Mouse (Mus musculus) heart, adult 8-10 months (tissue): ENCODE data around the gene Rnf40. TPM values are rescaled to one million over a fixed set of nuclear protein-coding genes. Genes with fewer than 3 reads are reported as not detected.

ENCODE experiments used
- DNase-seq: peaks from one replicate; pipeline ENCODE4 v3.0.0; 2022; ENCODE audit warnings: low spot score
- total RNA-seq, 4 experiments: library from RNA; stranded (reverse); gene quantifications; 2 replicates each; pipeline ENCODE4 v1.2.4; 2022

Gene Rnf40
- 10 to 100 TPM; 38.1 to 42.6 (median 40.3) TPM for total RNA-seq

GRCm38 (mm10) chr7:127588011-127588871 is at the start of gene Rnf40, which contains the start of gene Ccdc189:
Gene Rnf40, plus strand, starts transcription at chr7:127588767.
Gene Ccdc189, minus strand, starts transcription at chr7:127588595.
- peak; percentile 96 for DNase-seq

DNA sequence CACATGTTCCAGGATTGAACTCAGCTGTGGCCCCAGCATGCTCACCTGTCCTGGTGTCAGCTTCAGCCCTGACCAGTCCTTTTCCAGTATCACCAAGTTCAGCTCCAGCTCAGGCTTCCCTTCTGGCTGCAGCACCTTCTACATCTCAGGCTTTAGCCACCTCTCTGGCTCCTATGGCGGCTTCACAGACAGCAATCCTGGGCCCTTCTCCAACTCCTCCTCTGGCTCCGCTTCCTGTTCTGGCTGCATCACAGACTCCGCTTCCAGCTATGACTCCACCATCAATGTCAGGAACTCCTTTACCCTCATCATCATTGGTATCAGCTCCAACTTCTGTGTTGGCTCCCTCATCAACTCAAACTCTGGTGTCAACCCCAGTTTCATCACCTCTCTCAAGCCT is 46.9 kb upstream of the Rnf40 start:
- peak; percentile 28 for DNase-seq

DNA sequence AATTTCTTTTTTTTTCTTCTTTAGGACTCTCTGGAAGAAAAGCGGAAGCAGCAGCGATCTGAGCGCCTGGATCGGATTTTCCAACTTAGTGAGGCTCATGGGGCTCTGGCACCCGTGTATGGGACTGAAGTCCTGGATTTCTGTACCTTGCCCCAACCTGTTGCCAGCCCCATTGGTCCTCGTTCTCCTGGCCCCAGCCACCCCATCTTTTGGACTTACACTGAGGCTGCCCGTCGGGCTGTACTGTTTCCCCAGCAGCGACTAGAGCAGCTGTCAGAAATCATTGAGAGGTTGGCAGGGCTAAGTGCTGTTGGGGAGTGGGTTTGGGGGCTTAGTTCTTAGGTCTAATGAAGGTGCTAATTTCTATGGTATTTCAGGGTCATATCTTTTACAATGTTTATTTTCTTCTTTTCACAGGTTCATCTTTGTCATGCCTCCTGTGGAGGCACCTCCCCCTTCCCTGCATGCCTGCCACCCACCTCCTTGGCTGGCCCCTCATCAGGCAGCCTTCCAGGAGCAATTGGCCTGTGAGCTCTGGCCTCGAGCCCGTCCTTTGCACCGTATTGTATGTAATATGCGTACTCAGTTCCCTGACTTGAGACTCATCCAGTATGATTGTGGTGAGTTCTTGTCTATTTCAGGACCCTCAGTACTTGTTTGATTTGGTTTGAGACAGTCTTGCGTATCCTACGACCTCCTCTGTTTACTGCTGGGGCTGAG is 39.3 kb upstream of the Rnf40 start:
- DNase-seq, result peak; percentile 53

- no peak for DNase-seq
Observed at GRCm38 (mm10) chr7:127551558-127551957, 37.0 kb upstream of the Rnf40 start.

- DNase-seq, result no peak
Observed at GRCm38 (mm10) chr7:127560580-127560979, 28.0 kb upstream of the Rnf40 start.

- no peak for DNase-seq
Observed at GRCm38 (mm10) chr7:127561340-127561858, 27.2 kb upstream of the Rnf40 start, which contains the start of gene Tmem265. Gene Tmem265, plus strand, starts transcription at chr7:127561390.

GRCm38 (mm10) chr7:127564381-127565150 is 24.0 kb upstream of the Rnf40 start:
- peak; percentile 55 for DNase-seq

GRCm38 (mm10) chr7:127572895-127573471 is 15.6 kb upstream of the Rnf40 start, which contains the start of gene Phkg2:
Gene Phkg2, plus strand, starts transcription at chr7:127573340.
- peak; percentile 99 for DNase-seq

- no peak for DNase-seq
Observed at GRCm38 (mm10) chr7:127573503-127574008, 15.0 kb upstream of the Rnf40 start.

GRCm38 (mm10) chr7:127574115-127574514 is 14.5 kb upstream of the Rnf40 start:
- no peak for DNase-seq

- no peak for DNase-seq
Observed at GRCm38 (mm10) chr7:127583260-127583659, 5.3 kb upstream of the Rnf40 start.

GRCm38 (mm10) chr7:127585031-127585430 is 3.5 kb upstream of the Rnf40 start:
- DNase-seq, result no peak

- no peak for DNase-seq
Observed at GRCm38 (mm10) chr7:127586149-127586548, 2.4 kb upstream of the Rnf40 start.

DNA sequence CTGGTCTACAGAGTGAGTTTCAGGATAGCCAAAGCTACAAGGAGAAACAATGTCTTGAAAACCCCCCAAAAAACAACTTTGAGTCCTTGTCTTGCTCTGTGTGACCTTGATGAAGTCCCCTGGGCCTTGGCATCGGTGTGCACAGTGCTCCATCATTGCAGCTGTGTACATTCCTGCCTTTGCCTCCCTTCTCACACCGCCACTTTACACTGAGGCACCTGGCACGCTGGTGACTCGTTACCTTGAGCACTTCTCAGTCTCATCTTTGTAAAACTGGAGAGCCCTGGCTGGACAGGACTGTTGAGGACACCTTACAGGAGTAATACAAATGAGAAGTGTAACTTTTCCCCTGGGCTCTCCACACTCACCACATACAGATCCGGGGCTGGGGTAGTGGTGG is 1.4 kb upstream of the Rnf40 start:
- no peak for DNase-seq

DNA sequence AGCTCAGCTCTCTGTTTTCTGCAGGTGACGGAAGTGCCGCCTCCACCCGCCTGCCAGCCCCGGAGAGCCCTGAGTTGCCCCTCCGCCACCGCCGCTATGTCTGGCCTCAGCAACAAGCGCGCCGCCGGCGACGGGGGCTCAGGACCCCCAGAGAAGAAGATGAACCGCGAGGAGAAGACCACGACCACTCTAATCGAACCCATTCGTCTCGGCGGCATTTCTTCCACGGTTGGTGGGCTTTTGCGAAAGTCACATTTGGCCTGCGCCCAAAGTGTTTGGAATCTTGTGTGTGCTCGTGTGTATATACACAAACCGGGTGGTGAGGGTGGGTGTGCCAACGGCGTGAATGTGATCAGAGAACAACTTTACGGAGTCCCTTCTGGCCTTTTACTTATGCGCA is 334 bp downstream of the Rnf40 start:
- DNase-seq, result no peak

DNA sequence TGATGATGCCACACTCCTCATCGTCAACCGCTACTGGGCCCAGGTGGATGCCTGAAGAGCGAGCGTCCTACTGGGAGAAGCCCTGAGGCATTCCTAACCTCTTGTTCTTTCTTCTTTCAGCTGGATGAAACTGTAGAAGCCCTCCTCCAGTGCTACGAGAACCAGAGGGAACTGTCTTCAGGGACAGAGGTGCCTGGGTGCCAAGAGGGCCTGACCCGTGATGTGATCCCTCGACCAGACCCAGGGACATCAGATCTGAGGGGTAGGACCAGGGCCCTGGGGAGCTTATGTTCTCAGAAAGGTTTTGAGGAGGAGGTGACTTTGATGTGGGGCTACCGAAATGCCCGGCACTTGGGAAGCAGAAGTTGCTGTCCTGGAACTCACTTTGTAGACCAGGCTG is 1.1 kb downstream of the Rnf40 start:
- DNase-seq, result no peak

- no peak for DNase-seq
Observed at GRCm38 (mm10) chr7:127591108-127591507, 2.5 kb downstream of the Rnf40 start.

- DNase-seq, result no peak
Observed at GRCm38 (mm10) chr7:127592575-127592974, 4.0 kb downstream of the Rnf40 start.

DNA sequence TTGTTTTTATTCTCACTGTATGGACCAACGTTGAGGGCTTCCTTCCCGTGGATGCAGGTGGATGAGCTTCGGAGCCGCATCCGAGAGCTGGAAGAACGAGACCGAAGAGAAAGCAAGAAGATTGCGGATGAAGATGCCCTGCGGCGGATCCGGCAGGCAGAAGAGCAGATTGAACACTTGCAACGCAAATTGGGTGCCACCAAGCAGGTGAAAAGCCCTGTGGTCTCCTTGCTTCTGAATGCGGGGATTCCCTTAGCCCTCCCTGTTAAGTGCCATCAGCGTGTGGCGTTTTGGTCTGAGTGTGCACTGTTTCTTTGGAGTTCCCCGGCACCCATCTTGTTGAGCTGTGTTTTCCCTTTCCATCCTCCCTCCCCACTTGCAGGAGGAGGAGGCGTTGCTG is 8.2 kb downstream of the Rnf40 start:
- no peak for DNase-seq

- DNase-seq, result no peak
Observed at GRCm38 (mm10) chr7:127600612-127601011, 12.0 kb downstream of the Rnf40 start.

- no peak for DNase-seq
Observed at GRCm38 (mm10) chr7:127601735-127602134, 13.2 kb downstream of the Rnf40 start.
